Mouse (Mus musculus) adrenal gland, adult 2 months (tissue): ENCODE measurements around the gene Olfr318. TPM values are rescaled to one million over a fixed set of nuclear protein-coding genes. Genes with fewer than 3 reads are reported as not detected.
"Not testable (repeated sequence)": the region's sequence is repeated elsewhere in the genome, so short reads cannot be mapped to it uniquely, and the experiment has no call there.

ENCODE experiments used
- DNase-seq: peaks from one replicate; pipeline ENCODE4 v3.0.0; 2021
- long read RNA-seq: library from polyadenylated mRNA; stranded (forward); transcript quantifications from one replicate; pipeline ENCODE4 v2.0.0, GENCODE M21; 2021
- polyA plus RNA-seq: library from polyadenylated mRNA; depleted of rRNA; stranded (reverse); fragments of >200 nt; gene quantifications from 2 replicates; pipeline ENCODE4 v1.2.3, GENCODE M21; 2012; rRNA removed
- total RNA-seq, 2 experiments: library from RNA; stranded (reverse); gene quantifications; 2 replicates each; pipeline ENCODE4 v1.2.3; 2021

The Olfr318 gene
- total RNA-seq (not detected), polyA plus RNA-seq (not detected in 2 replicates)
- long read RNA-seq: 0 reads

DNA sequence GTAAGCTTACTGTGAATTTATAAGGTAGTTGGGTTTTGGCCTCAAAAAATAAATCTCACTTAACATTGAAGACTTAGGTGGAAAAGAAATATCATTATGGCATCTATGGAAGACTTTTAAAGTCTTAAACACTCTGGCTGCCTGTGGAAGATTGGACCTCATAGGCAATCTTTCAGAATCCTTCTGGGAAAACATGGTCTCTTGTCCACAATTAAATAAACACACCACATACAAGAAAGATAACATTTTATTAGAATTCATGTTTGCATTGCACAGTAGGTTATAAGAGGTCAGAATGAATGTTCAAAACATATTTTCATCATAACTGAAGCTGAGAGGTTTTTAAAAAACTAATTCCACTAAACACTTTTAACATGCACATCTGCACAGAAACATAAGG, at the start of gene Olfr318:
Gene Olfr318 (minus strand): TSS at position 101 of the 400 bp plus-strand sequence.
- no peak for DNase-seq

DNA sequence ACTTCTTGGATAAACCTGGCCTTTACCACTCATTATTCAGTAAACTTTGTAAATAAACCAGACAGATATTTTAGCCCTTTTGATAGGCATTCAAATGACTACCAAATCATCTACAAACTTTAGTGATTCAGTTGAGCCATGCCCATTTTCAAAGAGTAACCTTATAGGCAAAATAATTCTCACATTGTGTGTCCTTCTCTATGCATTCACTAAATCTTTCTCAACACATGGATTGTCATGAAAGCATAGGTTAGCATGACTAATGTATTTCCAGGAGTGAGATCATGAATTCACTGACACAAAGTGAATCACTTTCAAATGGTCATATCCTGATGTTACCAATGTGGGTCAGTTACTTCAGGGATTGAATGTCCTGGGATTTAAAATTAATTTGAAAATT, 49.1 kb upstream of the Olfr318 start, which contains the start of gene Olfr315:
Gene Olfr315 (plus strand): TSS at position 301 of the 400 bp plus-strand sequence.
- DNase-seq: no peak

DNA sequence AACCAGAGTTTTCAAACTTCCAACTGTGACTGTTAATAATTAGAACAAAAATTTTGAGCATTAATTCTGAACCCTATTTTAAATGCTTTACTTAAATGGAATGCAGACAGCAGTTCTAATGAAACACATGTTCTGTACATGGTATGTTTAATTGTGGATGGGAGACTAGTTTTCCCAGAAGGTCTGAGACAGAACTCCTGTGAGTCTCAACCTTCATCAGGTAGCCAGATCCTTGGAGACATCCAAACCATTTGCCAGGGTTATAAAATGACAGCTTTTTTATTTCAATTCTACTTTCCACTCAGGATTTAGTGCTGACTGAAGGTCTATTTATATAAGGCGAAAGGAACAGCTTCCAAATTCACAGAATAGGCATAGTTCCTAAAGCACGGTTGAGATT, 28.6 kb upstream of the Olfr318 start, which contains the start of gene Olfr316:
Gene Olfr316 (plus strand): TSS at position 301 of the 400 bp plus-strand sequence.
- DNase-seq: no peak

DNA sequence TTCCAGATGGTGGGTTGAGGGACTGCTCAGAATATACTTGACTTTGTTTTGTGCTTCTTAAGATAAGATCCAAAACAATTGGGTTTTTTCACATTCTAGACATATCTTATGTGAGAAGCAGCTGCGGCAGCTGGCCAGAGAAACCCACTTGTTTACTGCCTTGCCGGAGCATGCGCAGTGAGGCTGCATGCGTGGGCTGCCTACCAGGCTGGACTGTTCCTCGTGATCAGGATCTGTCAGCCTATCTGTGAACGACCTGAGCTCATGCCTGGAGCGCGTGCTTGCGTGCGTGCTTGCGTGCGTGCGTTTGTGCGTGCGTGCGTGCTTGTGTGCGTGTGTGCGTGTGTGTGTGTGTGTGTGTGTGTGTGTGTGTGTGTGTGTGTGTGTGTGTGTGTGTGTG, 27.3 kb upstream of the Olfr318 start:
- not testable (repeated sequence) for DNase-seq

DNA sequence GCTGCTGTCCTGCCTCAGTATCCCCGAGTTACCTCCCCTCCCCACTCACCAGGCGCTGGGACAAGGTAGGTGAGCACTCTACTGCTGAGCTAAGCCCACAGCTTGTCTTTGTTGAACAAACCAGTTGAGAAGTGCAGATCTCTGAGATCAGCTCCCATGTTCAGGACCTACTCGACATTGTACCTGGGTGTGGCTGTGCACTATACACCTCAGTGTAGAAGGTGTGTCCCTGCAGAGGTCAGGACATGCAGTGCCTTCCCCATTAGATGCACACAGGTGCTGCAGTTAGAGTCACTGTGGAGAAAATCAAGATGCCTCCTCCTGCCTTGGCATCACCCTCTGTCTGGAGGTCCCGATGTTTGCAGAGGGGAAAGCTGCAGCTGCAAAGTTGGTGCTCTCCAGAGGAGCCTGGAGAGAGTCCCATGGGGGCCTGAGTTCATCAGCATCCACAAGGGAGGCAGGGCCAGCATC, 15.0 kb upstream of the Olfr318 start, which contains the start of gene Olfr317:
Gene Olfr317 (minus strand): TSS at position 421 of the 471 bp plus-strand sequence.
- no peak for DNase-seq

DNA sequence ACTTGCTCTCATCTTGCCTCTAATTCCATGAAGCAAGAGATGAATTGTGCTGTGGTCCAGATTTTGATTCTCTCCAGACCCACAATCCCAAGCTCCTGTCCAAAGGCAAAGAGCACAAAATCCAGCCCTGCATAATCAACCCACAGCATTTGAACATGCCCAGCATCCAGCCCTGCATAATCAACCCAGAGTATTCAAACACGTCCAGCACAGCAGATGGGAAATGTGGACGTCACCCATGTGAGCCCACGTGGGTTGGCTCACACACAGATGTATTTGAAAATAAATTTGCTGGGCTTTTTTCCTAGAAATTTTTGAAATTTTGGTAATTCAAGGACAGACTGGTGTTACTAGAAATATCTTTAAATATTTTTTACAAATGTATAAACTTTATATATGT, 9.6 kb upstream of the Olfr318 start:
- no peak for DNase-seq

DNA sequence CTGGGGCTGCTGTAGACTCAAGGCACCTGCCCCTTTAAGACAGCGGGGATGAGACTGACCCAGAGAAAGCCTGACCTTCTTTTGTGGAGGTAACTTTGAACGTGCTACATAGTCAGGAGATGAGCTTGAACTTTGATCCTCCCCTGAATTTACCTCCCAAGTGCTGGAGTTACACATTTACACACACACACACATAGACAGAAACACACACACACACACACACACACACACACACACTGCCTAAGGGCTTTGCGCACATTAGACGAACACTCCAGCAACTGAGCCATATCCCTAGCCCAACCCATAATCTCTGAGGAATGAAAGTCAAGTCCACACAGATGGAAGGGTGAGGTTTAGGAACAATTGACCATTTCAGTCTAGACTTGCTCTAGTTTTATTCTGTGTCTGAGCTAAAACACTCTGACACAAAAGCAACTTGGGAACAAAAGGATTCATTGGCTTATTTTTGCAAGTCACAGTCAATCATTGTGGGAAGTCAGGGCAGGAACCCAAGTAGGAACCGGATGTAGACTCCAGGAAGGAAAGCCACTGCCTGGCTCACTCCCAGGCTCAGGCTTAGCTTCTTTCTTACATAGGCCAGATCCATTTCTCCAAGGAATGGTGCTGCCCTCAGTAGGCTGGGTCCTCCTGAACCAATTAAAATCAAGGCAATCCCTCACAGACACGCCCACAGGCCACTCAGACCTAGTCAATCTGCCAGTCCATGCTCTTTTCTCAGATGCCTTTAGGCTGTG, 4.3 kb upstream of the Olfr318 start:
- DNase-seq: not testable (repeated sequence)

DNA sequence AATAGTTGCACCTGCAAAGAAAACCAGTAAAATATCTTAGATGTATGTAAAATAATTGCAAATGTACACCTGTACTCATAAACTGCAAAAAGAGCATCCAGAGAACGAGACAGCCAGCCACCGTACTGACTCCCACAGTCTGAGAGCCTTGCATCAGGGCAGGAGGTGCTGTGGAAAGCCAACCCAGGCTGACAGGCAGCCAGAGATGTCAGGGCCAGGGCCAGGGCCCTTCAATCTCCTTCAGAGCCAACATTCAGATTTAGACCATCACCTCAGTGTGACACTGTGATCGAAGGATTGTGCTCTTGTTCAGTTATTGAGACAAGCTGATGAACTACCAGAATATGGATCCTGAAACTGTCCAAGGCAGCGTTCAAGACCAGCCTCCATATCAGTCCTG, 4.1 kb downstream of the Olfr318 start:
- DNase-seq: no peak

DNA sequence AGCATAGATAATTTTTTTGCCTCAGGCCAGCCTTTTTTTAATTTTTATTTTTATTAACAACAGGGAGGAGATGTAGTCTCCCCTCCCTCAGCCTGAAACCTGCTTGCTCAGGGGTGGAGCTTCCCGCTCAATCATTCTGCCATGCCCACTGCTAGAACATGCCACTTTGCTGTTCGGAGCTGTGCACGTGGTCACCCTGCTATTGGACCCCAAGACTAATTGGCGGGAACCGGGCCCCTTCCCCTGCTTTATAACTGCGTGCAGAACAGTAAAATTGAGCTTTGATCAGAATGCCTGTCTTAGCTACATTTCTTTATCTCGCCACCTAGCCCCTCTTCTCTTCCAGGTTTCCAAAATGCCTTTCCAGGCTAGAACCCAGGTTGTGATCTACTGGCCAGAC, 6.1 kb downstream of the Olfr318 start:
- DNase-seq: not testable (repeated sequence)

DNA sequence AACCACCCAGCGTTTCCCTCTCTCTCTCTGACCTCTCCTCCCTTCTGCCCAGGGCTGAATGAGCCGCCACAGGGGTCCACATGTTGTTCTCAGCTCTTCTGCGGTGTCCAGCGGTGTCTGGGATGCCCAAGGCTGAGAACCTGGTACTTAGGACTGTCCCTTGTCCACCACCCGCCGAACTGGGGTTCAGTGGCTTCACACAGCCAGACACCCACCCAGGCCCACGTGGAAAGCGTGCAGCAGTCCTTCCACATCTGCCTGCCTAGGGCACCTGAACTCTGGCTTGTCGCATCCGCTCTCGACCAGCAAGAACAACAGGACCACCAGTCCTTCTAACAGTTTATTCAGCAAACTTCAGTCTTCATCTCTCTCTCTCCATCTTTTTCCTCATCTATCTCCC, 14.7 kb downstream of the Olfr318 start:
- DNase-seq: no peak

DNA sequence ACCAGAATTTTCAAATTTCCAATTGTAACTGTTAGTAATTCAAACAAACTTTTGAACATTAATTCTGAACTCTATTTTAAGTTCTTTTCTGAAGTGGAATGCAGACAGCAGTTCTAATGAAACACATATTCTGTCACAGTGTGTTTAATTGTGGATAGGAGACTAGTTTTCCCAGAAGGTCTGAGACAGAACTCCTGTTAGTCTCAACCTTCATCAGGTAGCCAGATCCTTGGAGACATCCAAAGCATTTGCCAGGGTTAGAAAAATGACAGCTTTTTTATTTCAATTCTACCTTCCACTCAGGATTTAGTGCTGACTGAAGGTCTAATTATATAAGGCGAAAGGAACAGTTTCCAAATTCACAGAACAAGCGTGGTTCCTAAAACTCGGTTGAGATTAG, 25.0 kb downstream of the Olfr318 start, which contains the start of gene Olfr319:
Gene Olfr319 (plus strand): TSS at position 301 of the 400 bp plus-strand sequence.
- no peak for DNase-seq

DNA sequence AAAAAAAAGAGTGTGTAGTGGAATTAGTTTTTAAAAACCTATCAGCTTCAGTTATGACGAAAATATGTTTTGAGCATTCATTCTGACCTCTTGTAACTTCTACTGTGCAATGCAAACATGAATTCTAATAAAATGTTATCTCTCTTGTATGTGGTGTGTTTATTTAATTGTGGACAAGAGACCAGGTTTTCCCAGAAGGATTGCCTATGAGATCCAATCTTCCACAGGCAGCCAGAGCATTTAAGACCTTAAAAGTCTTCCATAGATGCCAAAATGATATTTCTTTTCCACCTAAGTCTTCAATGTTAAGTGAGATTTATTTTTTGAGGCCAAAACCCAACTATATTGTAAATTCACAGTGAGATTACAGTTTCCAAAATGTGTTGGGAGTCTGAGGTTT, 43.0 kb downstream of the Olfr318 start, which contains the start of gene Olfr320:
Gene Olfr320 (plus strand): TSS at position 301 of the 400 bp plus-strand sequence.
- no peak for DNase-seq

DNA sequence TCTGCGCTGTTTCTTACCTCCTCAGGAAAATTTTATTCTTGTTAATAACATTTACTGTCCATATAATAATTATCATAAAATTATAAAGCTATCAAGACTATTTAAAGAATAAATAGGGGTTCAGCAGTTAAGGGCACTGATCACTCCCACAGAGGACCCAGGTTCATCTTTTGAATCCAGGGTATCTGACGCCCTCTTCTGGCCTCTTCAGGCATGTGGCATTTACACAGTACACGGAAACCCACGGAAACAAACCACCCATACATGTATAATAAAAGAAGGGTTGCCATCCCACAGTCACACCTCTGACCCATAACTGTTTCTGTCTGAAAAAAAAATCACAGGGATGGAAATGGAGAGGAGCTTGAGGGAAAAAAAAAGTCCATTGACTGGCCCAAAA, 52.0 kb downstream of the Olfr318 start:
- DNase-seq: no peak

DNA sequence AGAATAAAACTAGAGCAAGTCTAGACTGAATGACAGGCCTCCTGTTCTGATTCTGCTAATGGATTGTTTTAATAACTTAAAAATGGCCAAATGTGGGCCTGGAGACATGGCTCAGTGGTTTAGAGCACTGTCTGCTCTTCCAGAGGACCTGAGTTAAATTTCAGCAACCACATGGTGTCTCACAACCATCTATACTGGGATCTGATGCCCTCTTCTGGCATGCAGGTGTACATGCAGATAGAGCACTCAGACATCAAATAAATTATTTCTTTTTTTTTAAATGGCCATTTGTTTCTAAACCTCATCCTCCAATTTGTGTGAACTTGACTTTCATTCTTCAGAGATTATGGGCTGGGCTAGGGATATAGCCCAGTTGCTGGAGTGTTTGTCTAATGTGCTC, 54.6 kb downstream of the Olfr318 start:
- no peak for DNase-seq

Other genes with a start within 250 kb of the Olfr318 start
- not detected for gene Olfr332, start 231.5 kb downstream of the Olfr318 start, total RNA-seq
- not detected in 2 replicates for gene Olfr332, start 231.5 kb downstream of the Olfr318 start, polyA plus RNA-seq
- not detected for gene Olfr331, start 221.4 kb downstream of the Olfr318 start, total RNA-seq
- not detected in 2 replicates for gene Olfr331, start 221.4 kb downstream of the Olfr318 start, polyA plus RNA-seq
- gene Olfr330, start 189.2 kb downstream of the Olfr318 start, total RNA-seq: 1 to 10 TPM in 1 of 2 experiments, under 1 TPM in 1; 0.41 to 1.0 TPM
- 0.95 and 3.2 TPM in 2 replicates for gene Olfr330, start 189.2 kb downstream of the Olfr318 start, polyA plus RNA-seq
- gene Olfr329-ps, start 177.6 kb downstream of the Olfr318 start, total RNA-seq: 1 to 10 TPM in 1 of 2 experiments, under 1 TPM in 1; 0.62 to 1.4 TPM
- 0.69 and 1.0 TPM in 2 replicates for gene Olfr329-ps, start 177.6 kb downstream of the Olfr318 start, polyA plus RNA-seq
- under 1 TPM in 1 of 2 experiments, not detected in 1; 0.24 TPM for gene Olfr328, start 168.4 kb downstream of the Olfr318 start, total RNA-seq
- gene Olfr328, start 168.4 kb downstream of the Olfr318 start, polyA plus RNA-seq: not detected in 2 replicates
- gene Olfr224, start 153.5 kb downstream of the Olfr318 start, total RNA-seq: not detected
- not detected in 2 replicates for gene Olfr224, start 153.5 kb downstream of the Olfr318 start, polyA plus RNA-seq
- gene Olfr325, start 146.3 kb downstream of the Olfr318 start, total RNA-seq: not detected
- not detected in 2 replicates for gene Olfr325, start 146.3 kb downstream of the Olfr318 start, polyA plus RNA-seq
- not detected for gene Olfr324, start 128.9 kb downstream of the Olfr318 start, total RNA-seq
- gene Olfr324, start 128.9 kb downstream of the Olfr318 start, polyA plus RNA-seq: not detected in 2 replicates
- not detected for gene 2210407C18Rik, start 107.9 kb downstream of the Olfr318 start, total RNA-seq
- gene 2210407C18Rik, start 107.9 kb downstream of the Olfr318 start, polyA plus RNA-seq: 0.17 TPM in 1 of 2 replicates, not detected in the other
- not detected for gene Olfr323, start 93.5 kb downstream of the Olfr318 start, total RNA-seq
- gene Olfr323, start 93.5 kb downstream of the Olfr318 start, polyA plus RNA-seq: not detected in 2 replicates
- gene Trim58, start 83.5 kb downstream of the Olfr318 start, total RNA-seq: not detected
- gene Trim58, start 83.5 kb downstream of the Olfr318 start, polyA plus RNA-seq: not detected in 2 replicates
- not detected for gene Olfr322, start 65.2 kb downstream of the Olfr318 start, total RNA-seq
- gene Olfr322, start 65.2 kb downstream of the Olfr318 start, polyA plus RNA-seq: not detected in 2 replicates
- gene Olfr320, start 42.9 kb downstream of the Olfr318 start, total RNA-seq: not detected
- not detected in 2 replicates for gene Olfr320, start 42.9 kb downstream of the Olfr318 start, polyA plus RNA-seq
- not detected for gene Olfr319, start 24.9 kb downstream of the Olfr318 start, total RNA-seq
- gene Olfr319, start 24.9 kb downstream of the Olfr318 start, polyA plus RNA-seq: not detected in 2 replicates
- not detected for gene Olfr317, start 15.2 kb upstream of the Olfr318 start, total RNA-seq
- gene Olfr317, start 15.2 kb upstream of the Olfr318 start, polyA plus RNA-seq: not detected in 2 replicates
- gene Olfr316, start 28.7 kb upstream of the Olfr318 start, total RNA-seq: not detected
- not detected in 2 replicates for gene Olfr316, start 28.7 kb upstream of the Olfr318 start, polyA plus RNA-seq
- not detected for gene Olfr315, start 49.2 kb upstream of the Olfr318 start, total RNA-seq
- gene Olfr315, start 49.2 kb upstream of the Olfr318 start, polyA plus RNA-seq: not detected in 2 replicates
- gene Olfr314, start 58.9 kb upstream of the Olfr318 start, total RNA-seq: not detected
- not detected in 2 replicates for gene Olfr314, start 58.9 kb upstream of the Olfr318 start, polyA plus RNA-seq
- gene Fam183b, start 77.9 kb upstream of the Olfr318 start, total RNA-seq: 1 to 10 TPM; 2.2 to 2.7 TPM
- gene Fam183b, start 77.9 kb upstream of the Olfr318 start, polyA plus RNA-seq: 0.39 TPM in 1 of 2 replicates, not detected in the other
- gene Olfr313, start 91.0 kb upstream of the Olfr318 start, total RNA-seq: not detected
- gene Olfr313, start 91.0 kb upstream of the Olfr318 start, polyA plus RNA-seq: not detected in 2 replicates
- gene Olfr312, start 105.2 kb upstream of the Olfr318 start, total RNA-seq: not detected
- gene Olfr312, start 105.2 kb upstream of the Olfr318 start, polyA plus RNA-seq: not detected in 2 replicates
- not detected for gene Olfr311, start 115.2 kb upstream of the Olfr318 start, total RNA-seq
- not detected in 2 replicates for gene Olfr311, start 115.2 kb upstream of the Olfr318 start, polyA plus RNA-seq
- 1 to 10 TPM; 4.6 to 5.0 TPM for gene Gm12258, start 123.1 kb upstream of the Olfr318 start, total RNA-seq
- 0.73 and 1.3 TPM in 2 replicates for gene Gm12258, start 123.1 kb upstream of the Olfr318 start, polyA plus RNA-seq
- gene 2810021J22Rik, start 143.2 kb upstream of the Olfr318 start, total RNA-seq: 1 to 10 TPM; 3.9 to 7.2 TPM
- 1.7 and 1.8 TPM in 2 replicates for gene 2810021J22Rik, start 143.2 kb upstream of the Olfr318 start, polyA plus RNA-seq
- gene Zfp39, start 180.2 kb upstream of the Olfr318 start, total RNA-seq: 1 to 10 TPM; 3.5 to 5.0 TPM
- 0.15 and 0.33 TPM in 2 replicates for gene Zfp39, start 180.2 kb upstream of the Olfr318 start, polyA plus RNA-seq
- gene Btnl10, start 193.9 kb upstream of the Olfr318 start, total RNA-seq: under 1 TPM in 1 of 2 experiments, not detected in 1; 0.09 TPM
- not detected in 2 replicates for gene Btnl10, start 193.9 kb upstream of the Olfr318 start, polyA plus RNA-seq
- 100 to 1,000 TPM; 143 to 198 TPM for gene Rnf187, start 214.9 kb upstream of the Olfr318 start, total RNA-seq
- gene Rnf187, start 214.9 kb upstream of the Olfr318 start, polyA plus RNA-seq: 545 and 648 TPM in 2 replicates
- 1 to 10 TPM; 2.5 to 8.2 TPM for gene Hist3h2ba, start 224.9 kb upstream of the Olfr318 start, total RNA-seq
- gene Hist3h2ba, start 224.9 kb upstream of the Olfr318 start, polyA plus RNA-seq: 5.1 and 9.1 TPM in 2 replicates
- gene Hist3h2a, start 230.7 kb upstream of the Olfr318 start, total RNA-seq: 10 to 100 TPM; 13.5 to 26.3 TPM
- gene Hist3h2a, start 230.7 kb upstream of the Olfr318 start, polyA plus RNA-seq: 15.4 and 19.1 TPM in 2 replicates
- under 1 TPM; 0.17 TPM for gene Trim17, start 230.7 kb upstream of the Olfr318 start, total RNA-seq
- gene Trim17, start 230.7 kb upstream of the Olfr318 start, polyA plus RNA-seq: 0.18 and 0.36 TPM in 2 replicates